Mouse (Mus musculus): ENCODE measurements around the gene Rad9b. TPM values are rescaled to one million over a fixed set of nuclear protein-coding genes. Genes with fewer than 3 reads are reported as not detected.
A peak's percentile ranks its signal among the peaks of the same experiment; 100 is the strongest.

Rad9b gene
- 6.3 and 6.9 TPM in 2 replicates for polyA plus RNA-seq (2012; ENCODE audit: insufficient read depth, insufficient read length, missing spikeins)

DNA sequence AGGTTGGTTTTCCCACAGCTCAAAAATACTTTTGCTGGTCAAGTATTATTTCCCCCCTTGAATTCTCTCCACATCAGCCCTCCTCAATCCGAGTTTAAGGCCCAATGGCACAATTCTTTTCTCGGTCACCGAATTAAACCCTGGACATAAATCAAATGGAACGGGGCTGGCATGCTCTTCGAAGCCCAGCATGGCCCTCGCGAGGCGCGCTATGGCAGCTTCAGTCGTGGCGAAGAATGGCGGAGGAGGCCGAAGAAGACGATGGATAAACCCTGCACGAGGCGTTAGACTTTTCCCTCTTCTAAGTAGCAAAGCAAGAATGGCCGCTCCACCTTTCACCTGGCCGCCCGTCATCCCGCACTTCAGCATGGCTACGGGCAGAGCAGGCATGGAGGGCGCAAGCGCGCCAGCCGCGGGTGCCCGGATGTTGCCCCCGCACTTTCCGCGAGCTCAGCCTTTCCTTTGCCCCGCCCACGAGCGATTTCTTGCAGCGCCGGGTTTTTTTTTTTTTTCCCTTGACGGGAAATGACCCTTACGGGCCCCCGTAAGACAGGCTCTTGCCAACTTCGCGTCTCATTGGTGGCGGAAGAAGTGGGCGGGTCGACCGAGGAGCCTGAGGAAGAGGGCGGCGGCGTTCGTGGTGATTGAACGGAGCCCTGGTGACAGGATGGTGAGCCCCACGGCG, at the start of gene Rad9b, which contains the start of gene Vps29:
TSS of gene Rad9b (minus strand) at position 427 of the 685 bp plus-strand sequence.
TSS of gene Vps29 (plus strand) at position 563 of the 685 bp plus-strand sequence.
- H3K4me3 ChIP-seq (ENCODE audit: insufficient read depth, low read depth, low read length): peak within 1 kb of the TSS; percentile 83

GRCm38 (mm10) chr5:122403362-122403761, 49.3 kb upstream of the Rad9b start:
- Histone ChIP-seq H3K4me3 (ENCODE audit: insufficient read depth, low read depth, low read length) (no peak overlapping the region), H3K27ac (replicated peaks; ENCODE audit: low read depth, low read length) (no peak overlapping the region), H3K4me1 (ENCODE audit: control insufficient read depth, insufficient read depth, insufficient read length, low read length) (peaks cover 7% of the 10 kb centered on the region)

More for the DNA sequence above, at the start of gene Rad9b, which contains the start of gene Vps29:
- Histone ChIP-seq H3K27ac (replicated peaks; ENCODE audit: low read depth, low read length) (peak within 1 kb of the TSS; percentile 73), H3K4me1 (ENCODE audit: control insufficient read depth, insufficient read depth, insufficient read length, low read length) (peaks cover 2% of the 10 kb centered on the region; the same call in 1 of the 2 replicates)

DNA sequence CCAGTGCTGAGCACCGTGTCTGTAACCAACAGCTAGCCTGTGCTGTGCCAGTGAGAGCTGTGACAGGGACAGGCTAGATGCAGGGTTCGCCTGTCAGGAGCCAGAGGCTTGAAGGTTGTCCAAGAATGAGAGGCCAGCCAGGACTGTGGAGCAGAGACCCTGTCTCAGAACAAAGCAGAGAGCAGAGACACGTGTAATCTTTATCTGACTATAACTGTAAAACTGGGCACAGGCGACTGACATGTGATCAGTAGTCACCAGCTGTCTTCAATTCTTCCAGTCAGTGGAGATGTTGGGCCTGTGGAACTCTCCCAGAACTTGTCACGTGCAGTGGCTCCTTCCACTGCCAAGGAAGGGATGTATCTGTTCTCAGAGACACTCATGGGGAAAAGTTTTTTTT, 48.7 kb upstream of the Rad9b start:
- no peak overlapping the region for H3K4me3 ChIP-seq (ENCODE audit: insufficient read depth, low read depth, low read length)
- H3K4me1 ChIP-seq (ENCODE audit: control insufficient read depth, insufficient read depth, insufficient read length, low read length): peaks cover 11% of the 10 kb centered on the region
- H3K27ac ChIP-seq (replicated peaks; ENCODE audit: low read depth, low read length): no peak overlapping the region

GRCm38 (mm10) chr5:122402160-122402559, 48.1 kb upstream of the Rad9b start:
- peaks cover 11% of the 10 kb centered on the region for H3K4me1 ChIP-seq (ENCODE audit: control insufficient read depth, insufficient read depth, insufficient read length, low read length)
- no peak overlapping the region for H3K27ac ChIP-seq (replicated peaks; ENCODE audit: low read depth, low read length)
- H3K4me3 ChIP-seq (ENCODE audit: insufficient read depth, low read depth, low read length): no peak overlapping the region

GRCm38 (mm10) chr5:122401303-122401640, 47.2 kb upstream of the Rad9b start:
- Histone ChIP-seq H3K27ac (replicated peaks; ENCODE audit: low read depth, low read length) (peak overlapping the region; percentile 55), H3K4me3 (ENCODE audit: insufficient read depth, low read depth, low read length) (no peak overlapping the region), H3K4me1 (ENCODE audit: control insufficient read depth, insufficient read depth, insufficient read length, low read length) (peaks cover 11% of the 10 kb centered on the region)

GRCm38 (mm10) chr5:122400628-122401302, 46.7 kb upstream of the Rad9b start:
- Histone ChIP-seq H3K4me1 (ENCODE audit: control insufficient read depth, insufficient read depth, insufficient read length, low read length) (peaks cover 11% of the 10 kb centered on the region), H3K4me3 (ENCODE audit: insufficient read depth, low read depth, low read length) (no peak overlapping the region), H3K27ac (replicated peaks; ENCODE audit: low read depth, low read length) (peak overlapping the region; percentile 72)

DNA sequence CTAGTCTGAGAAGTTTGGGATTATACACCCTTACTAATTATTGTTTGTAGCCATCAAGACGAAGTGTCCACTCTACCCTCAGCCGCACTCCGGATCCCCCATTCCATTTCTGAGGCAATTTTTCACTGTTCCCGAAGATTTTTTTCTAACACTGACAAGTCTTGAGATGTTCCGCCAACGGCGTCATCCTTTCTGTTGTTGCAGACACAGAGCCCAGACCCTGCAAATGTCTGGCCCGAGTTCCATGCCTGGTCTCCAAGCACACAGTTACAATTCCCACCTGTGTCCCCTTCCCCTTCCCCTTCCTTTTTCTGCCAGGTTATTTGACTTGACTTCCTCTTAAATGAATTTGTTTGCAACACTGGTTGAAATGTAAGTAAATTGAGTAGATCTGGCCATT, 45.8 kb upstream of the Rad9b start:
- H3K4me3 ChIP-seq (ENCODE audit: insufficient read depth, low read depth, low read length): no peak overlapping the region
- peak overlapping the region; percentile 72 for H3K27ac ChIP-seq (replicated peaks; ENCODE audit: low read depth, low read length)
- peaks cover 12% of the 10 kb centered on the region for H3K4me1 ChIP-seq (ENCODE audit: control insufficient read depth, insufficient read depth, insufficient read length, low read length)

GRCm38 (mm10) chr5:122397495-122397894, 43.5 kb upstream of the Rad9b start:
- Histone ChIP-seq H3K4me1 (ENCODE audit: control insufficient read depth, insufficient read depth, insufficient read length, low read length) (peaks cover 18% of the 10 kb centered on the region), H3K27ac (replicated peaks; ENCODE audit: low read depth, low read length) (peak overlapping the region; percentile 96), H3K4me3 (ENCODE audit: insufficient read depth, low read depth, low read length) (peak overlapping the region; percentile 14)

DNA sequence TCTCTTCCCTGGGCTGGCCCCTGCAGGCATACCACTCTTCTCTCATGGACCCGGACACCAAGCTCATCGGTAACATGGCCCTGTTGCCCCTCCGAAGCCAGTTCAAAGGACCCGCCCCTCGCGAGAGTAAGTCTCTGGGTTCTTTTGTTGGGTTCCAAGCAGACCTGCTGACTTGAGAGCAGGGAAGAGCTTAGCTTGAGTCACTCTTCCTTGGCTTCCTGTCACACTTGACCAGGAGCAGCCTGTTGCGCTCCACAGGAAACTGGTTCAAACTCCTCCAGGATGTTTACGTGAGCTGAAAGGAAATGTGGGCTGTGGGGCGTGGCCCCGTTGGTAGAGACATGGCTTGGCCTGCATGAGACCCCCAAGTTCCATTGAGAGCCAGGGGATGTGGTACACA, 42.8 kb upstream of the Rad9b start:
- peaks cover 18% of the 10 kb centered on the region for H3K4me1 ChIP-seq (ENCODE audit: control insufficient read depth, insufficient read depth, insufficient read length, low read length)
- H3K4me3 ChIP-seq (ENCODE audit: insufficient read depth, low read depth, low read length): peak overlapping the region; percentile 56
- H3K27ac ChIP-seq (replicated peaks; ENCODE audit: low read depth, low read length): peak overlapping the region; percentile 96

DNA sequence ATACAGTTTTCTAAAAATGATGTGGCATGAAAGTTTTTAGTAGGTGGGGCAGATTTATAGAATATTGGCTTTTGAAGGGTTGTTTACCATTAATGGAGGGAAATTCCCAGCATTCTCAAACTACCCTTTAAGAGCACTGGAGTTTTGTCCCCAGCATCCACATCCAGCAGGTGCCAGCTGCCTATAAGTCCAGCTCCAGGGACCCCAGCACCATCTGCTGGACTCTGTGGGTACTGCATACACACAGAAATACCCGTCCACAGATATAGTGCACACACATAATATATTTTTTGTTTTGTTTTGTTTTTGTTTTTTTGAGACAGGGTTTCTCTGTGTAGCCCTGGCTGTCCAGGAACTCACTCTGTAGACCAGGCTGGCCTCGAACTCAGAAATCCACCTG, 39.9 kb upstream of the Rad9b start:
- Histone ChIP-seq H3K4me1 (ENCODE audit: control insufficient read depth, insufficient read depth, insufficient read length, low read length) (peaks cover 11% of the 10 kb centered on the region; the same call in 1 of the 2 replicates), H3K4me3 (ENCODE audit: insufficient read depth, low read depth, low read length) (no peak overlapping the region)

GRCm38 (mm10) chr5:122392227-122393004, 38.4 kb upstream of the Rad9b start:
- Histone ChIP-seq H3K4me3 (ENCODE audit: insufficient read depth, low read depth, low read length) (peak overlapping the region; percentile 85), H3K27ac (replicated peaks; ENCODE audit: low read depth, low read length) (peak overlapping the region; percentile 89), H3K4me1 (ENCODE audit: control insufficient read depth, insufficient read depth, insufficient read length, low read length) (peaks cover 7% of the 10 kb centered on the region; the same call in 1 of the 2 replicates)

More for the DNA sequence above, 39.9 kb upstream of the Rad9b start:
- H3K27ac ChIP-seq (replicated peaks; ENCODE audit: low read depth, low read length): no peak overlapping the region

DNA sequence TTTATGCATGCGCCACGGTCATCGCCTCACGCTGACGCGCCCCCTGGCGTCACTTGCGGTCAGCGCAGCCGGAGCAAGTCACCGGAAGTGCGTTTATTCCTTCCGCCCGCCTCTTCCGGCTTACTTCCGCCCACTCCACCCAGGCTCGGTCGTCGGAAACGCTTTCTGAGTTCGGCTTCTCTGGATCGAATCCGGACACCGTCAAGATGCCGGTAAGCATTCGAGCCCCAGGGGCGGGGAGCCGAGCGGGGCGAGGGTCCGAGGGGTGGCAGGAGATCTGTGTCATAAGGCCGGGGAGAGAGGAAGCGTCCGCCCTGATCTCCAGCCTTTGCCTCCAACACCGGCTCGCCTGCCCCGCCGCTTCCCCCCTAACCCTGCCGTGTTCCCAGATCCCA, 37.8 kb upstream of the Rad9b start, which contains the start of gene Arpc3:
TSS of gene Arpc3 (plus strand) at position 93 of the 395 bp plus-strand sequence.
- H3K27ac ChIP-seq (replicated peaks; ENCODE audit: low read depth, low read length): peak within 1 kb of the TSS; percentile 89
- peak within 1 kb of the TSS; percentile 85 for H3K4me3 ChIP-seq (ENCODE audit: insufficient read depth, low read depth, low read length)
- peaks cover 7% of the 10 kb centered on the region; the same call in 1 of the 2 replicates for H3K4me1 ChIP-seq (ENCODE audit: control insufficient read depth, insufficient read depth, insufficient read length, low read length)

DNA sequence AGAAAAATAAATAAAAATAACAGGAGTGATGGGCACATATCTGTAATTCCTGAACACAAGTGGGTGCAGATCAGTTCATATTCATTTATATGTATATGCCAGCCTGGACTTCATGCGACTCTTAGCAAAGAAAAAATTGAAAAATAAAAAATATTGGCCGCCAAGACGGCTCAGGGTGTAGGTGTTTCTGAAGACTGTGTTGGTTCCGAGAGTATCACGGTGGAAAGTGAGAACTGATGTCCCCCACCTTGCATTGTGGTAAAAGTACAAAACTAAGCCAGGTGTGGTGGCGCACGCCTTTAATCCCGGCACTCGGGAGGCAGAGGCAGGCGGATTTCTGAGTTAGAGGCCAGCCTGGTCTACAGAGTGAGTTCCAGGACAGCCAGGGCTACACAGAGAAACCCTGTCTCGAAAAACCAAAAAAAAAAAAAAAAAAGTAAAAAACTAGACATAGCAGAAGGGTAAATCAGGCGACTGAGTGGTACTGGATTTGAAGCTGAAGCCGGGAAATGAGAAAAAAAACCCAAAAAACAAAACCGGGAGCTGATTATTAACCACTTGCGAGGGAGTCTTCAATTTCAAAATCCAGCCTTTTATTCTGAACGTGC, 37.2 kb upstream of the Rad9b start:
- Histone ChIP-seq H3K27ac (replicated peaks; ENCODE audit: low read depth, low read length) (no peak overlapping the region), H3K4me1 (ENCODE audit: control insufficient read depth, insufficient read depth, insufficient read length, low read length) (peaks cover 7% of the 10 kb centered on the region; the same call in 1 of the 2 replicates), H3K4me3 (ENCODE audit: insufficient read depth, low read depth, low read length) (no peak overlapping the region)

DNA sequence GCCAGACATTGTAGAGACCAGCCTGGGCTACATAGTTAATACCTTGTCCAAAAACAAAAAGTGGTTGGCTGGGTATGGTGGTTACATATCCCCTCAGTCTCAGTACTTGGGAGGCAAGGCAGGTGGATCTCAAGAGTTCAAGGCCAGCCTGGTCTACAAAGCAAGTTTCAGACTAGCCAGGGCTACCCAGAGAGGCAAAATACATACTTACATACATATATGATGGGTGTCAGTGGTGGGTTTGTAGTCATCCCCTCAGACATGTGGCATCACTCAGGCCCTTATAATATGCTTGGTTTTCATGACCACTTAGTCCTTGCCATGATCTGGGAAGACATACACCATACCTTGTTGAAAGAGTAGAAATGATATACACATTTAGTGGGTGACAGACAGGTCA, 36.6 kb upstream of the Rad9b start:
- Histone ChIP-seq H3K4me3 (ENCODE audit: insufficient read depth, low read depth, low read length) (no peak overlapping the region), H3K4me1 (ENCODE audit: control insufficient read depth, insufficient read depth, insufficient read length, low read length) (peaks cover 7% of the 10 kb centered on the region; the same call in 1 of the 2 replicates), H3K27ac (replicated peaks; ENCODE audit: low read depth, low read length) (no peak overlapping the region)

All from brown adipose tissue, adult 24 weeks (tissue).